Mouse (Mus musculus): Measurements from ENCODE around the gene Kcne2. TPM values are rescaled to one million over a fixed set of nuclear protein-coding genes. Genes with fewer than 3 reads are reported as not detected.
A peak's percentile ranks its signal among the peaks of the same experiment; 100 is the strongest.

Kcne2 gene
- polyA plus RNA-seq, 1 experiment, result not detected

GRCm38 (mm10) chr16:92340612-92341511 lies 48.7 kb downstream of the Kcne2 start:
- TF ChIP-seq EP300 (IDR thresholded peaks at IDR 0.05; ENCODE audit: insufficient read depth, low read depth, low read length) (no peak), POLR2A (IDR thresholded peaks at IDR 0.05; ENCODE audit: insufficient read depth, low read length) (no peak), CTCF (IDR thresholded peaks at IDR 0.05; ENCODE audit: low read depth, low read length) (peak; percentile 64)
- no peaks in the 10 kb centered on the region for H3K36me3 ChIP-seq (ENCODE audit: control insufficient read depth, insufficient read depth, low read length, poor library complexity, severe bottlenecking)
- no peak overlapping the region for H3K9ac ChIP-seq (ENCODE audit: low read depth, poor library complexity, severe bottlenecking)
- H3K9me3 ChIP-seq (replicated peaks; ENCODE audit: control insufficient read depth, insufficient read depth, low read length, poor library complexity, severe bottlenecking), result no peaks in the 10 kb centered on the region
- no peaks in the 10 kb centered on the region for H3K27me3 ChIP-seq (ENCODE audit: control insufficient read depth, insufficient read depth, low read length, poor library complexity, severe bottlenecking)
- H3K4me1 ChIP-seq (ENCODE audit: control insufficient read depth, insufficient read depth, low read length), result no peaks in the 10 kb centered on the region
- H3K27ac ChIP-seq (ENCODE audit: insufficient read depth, low read length), result no peak overlapping the region
- H3K4me3 ChIP-seq (ENCODE audit: low read depth, low read length), result peak overlapping the region; percentile 68

DNA sequence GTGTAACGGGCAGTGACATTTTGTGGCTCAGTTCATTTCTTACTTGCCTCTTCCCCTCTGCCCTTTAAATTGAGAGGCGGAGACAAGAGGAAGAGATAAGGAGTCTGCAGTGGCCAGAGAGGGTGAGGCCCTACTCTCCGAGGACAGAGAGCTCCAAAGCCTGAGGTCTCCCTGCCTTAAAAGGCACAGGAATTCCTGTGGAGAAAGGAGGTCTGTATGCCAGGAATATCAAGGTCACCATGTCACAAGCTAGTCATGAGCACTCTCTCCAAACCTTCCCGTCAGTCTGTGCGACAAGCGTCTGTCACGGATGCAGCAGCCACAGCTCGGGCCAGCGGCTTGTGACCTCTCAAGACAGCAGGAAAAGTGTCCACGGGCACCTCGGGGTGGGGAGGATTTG lies 53.0 kb downstream of the Kcne2 start:
- Histone ChIP-seq H3K9me3 (replicated peaks; ENCODE audit: control insufficient read depth, insufficient read depth, low read length, poor library complexity, severe bottlenecking) (no peaks in the 10 kb centered on the region), H3K27me3 (ENCODE audit: control insufficient read depth, insufficient read depth, low read length, poor library complexity, severe bottlenecking) (no peaks in the 10 kb centered on the region), H3K36me3 (ENCODE audit: control insufficient read depth, insufficient read depth, low read length, poor library complexity, severe bottlenecking) (no peaks in the 10 kb centered on the region), H3K9ac (ENCODE audit: low read depth, poor library complexity, severe bottlenecking) (no peak overlapping the region), H3K27ac (ENCODE audit: insufficient read depth, low read length) (no peak overlapping the region), H3K4me3 (ENCODE audit: low read depth, low read length) (no peak overlapping the region), H3K4me1 (ENCODE audit: control insufficient read depth, insufficient read depth, low read length) (no peaks in the 10 kb centered on the region)
- TF ChIP-seq CTCF (IDR thresholded peaks at IDR 0.05; ENCODE audit: low read depth, low read length), result no peak
- no peak for TF ChIP-seq EP300 (IDR thresholded peaks at IDR 0.05; ENCODE audit: insufficient read depth, low read depth, low read length)
- no peak for TF ChIP-seq POLR2A (IDR thresholded peaks at IDR 0.05; ENCODE audit: insufficient read depth, low read length)

GRCm38 (mm10) chr16:92346297-92346916 lies 54.2 kb downstream of the Kcne2 start:
- no peak overlapping the region for H3K4me3 ChIP-seq (ENCODE audit: low read depth, low read length)
- no peaks in the 10 kb centered on the region for H3K27me3 ChIP-seq (ENCODE audit: control insufficient read depth, insufficient read depth, low read length, poor library complexity, severe bottlenecking)
- H3K36me3 ChIP-seq (ENCODE audit: control insufficient read depth, insufficient read depth, low read length, poor library complexity, severe bottlenecking), result no peaks in the 10 kb centered on the region
- H3K4me1 ChIP-seq (ENCODE audit: control insufficient read depth, insufficient read depth, low read length), result no peaks in the 10 kb centered on the region
- no peaks in the 10 kb centered on the region for H3K9me3 ChIP-seq (replicated peaks; ENCODE audit: control insufficient read depth, insufficient read depth, low read length, poor library complexity, severe bottlenecking)
- H3K27ac ChIP-seq (ENCODE audit: insufficient read depth, low read length), result no peak overlapping the region
- no peak overlapping the region for H3K9ac ChIP-seq (ENCODE audit: low read depth, poor library complexity, severe bottlenecking)
- TF ChIP-seq CTCF (IDR thresholded peaks at IDR 0.05; ENCODE audit: low read depth, low read length), result no peak
- TF ChIP-seq EP300 (IDR thresholded peaks at IDR 0.05; ENCODE audit: insufficient read depth, low read depth, low read length), result no peak
- TF ChIP-seq POLR2A (IDR thresholded peaks at IDR 0.05; ENCODE audit: insufficient read depth, low read length), result no peak

Other genes starting within 250 kb of the Kcne2 start
- 64.2 and 67.0 TPM in 2 replicates for gene Mrps6, start 234.1 kb upstream of the Kcne2 start, polyA plus RNA-seq (2011; ENCODE audit: insufficient read depth, insufficient read length, low read depth, missing spikeins)
- gene Gm49711, start 234.1 kb upstream of the Kcne2 start, polyA plus RNA-seq (2011; ENCODE audit: insufficient read depth, insufficient read length, low read depth, missing spikeins), result not detected in 2 replicates
- 21.0 and 23.4 TPM in 2 replicates for gene Slc5a3, start 234.1 kb upstream of the Kcne2 start, polyA plus RNA-seq (2011; ENCODE audit: insufficient read depth, insufficient read length, low read depth, missing spikeins)
- 28.7 and 37.2 TPM in 2 replicates for gene Smim11, start 8.9 kb downstream of the Kcne2 start, polyA plus RNA-seq (2011; ENCODE audit: insufficient read depth, insufficient read length, low read depth, missing spikeins)
- gene Fam243, start 29.1 kb downstream of the Kcne2 start, polyA plus RNA-seq (2011; ENCODE audit: insufficient read depth, insufficient read length, low read depth, missing spikeins), result not detected in 2 replicates
- gene Kcne1, start 67.1 kb downstream of the Kcne2 start, polyA plus RNA-seq (2011; ENCODE audit: insufficient read depth, insufficient read length, low read depth, missing spikeins), result not detected in 2 replicates
- gene Rcan1, start 178.5 kb downstream of the Kcne2 start, polyA plus RNA-seq (2011; ENCODE audit: insufficient read depth, insufficient read length, low read depth, missing spikeins), result 37.2 and 42.8 TPM in 2 replicates
- gene Clic6, start 193.3 kb downstream of the Kcne2 start, polyA plus RNA-seq (2011; ENCODE audit: insufficient read depth, insufficient read length, low read depth, missing spikeins), result 5.5 and 6.8 TPM in 2 replicates